Mouse (Mus musculus): Measurements from ENCODE around the gene Zfp160. TPM values are rescaled to one million over a fixed set of nuclear protein-coding genes. Genes with fewer than 3 reads are reported as not detected.

Zfp160 gene
- total RNA-seq, 1 experiment from 2014 or later, result 14.8 TPM

Other genes with a start within 250 kb of the Zfp160 start
- gene Vmn1r228, start 222.7 kb upstream of the Zfp160 start, total RNA-seq (2017), result 0.95 TPM in 1 of 3 replicates, not detected in the others
- gene Vmn1r229, start 197.3 kb upstream of the Zfp160 start, total RNA-seq (2017), result not detected in 3 replicates
- gene Vmn1r230, start 168.5 kb upstream of the Zfp160 start, total RNA-seq (2017), result not detected in 3 replicates
- gene Vmn1r231, start 103.8 kb upstream of the Zfp160 start, total RNA-seq (2017), result not detected in 3 replicates
- not detected in 3 replicates for gene Vmn1r232, start 89.2 kb upstream of the Zfp160 start, total RNA-seq (2017)
- 105 to 145 TPM (median 139 TPM) in 3 replicates for gene Ppp2r1a, start 63.6 kb upstream of the Zfp160 start, total RNA-seq (2017)
- not detected in 3 replicates for gene Vmn1r233, start 12.4 kb upstream of the Zfp160 start, total RNA-seq (2017)
- 0.10 TPM in 1 of 3 replicates, not detected in the others for gene Vmn1r234, start 217.2 kb downstream of the Zfp160 start, total RNA-seq (2017)
- gene Vmn1r235, start 247.5 kb downstream of the Zfp160 start, total RNA-seq (2017), result not detected in 3 replicates

All from monocyte, adult 5-6 weeks (primary cell).